Mouse (Mus musculus): Measurements from ENCODE around the gene Sobp. TPM values are rescaled to one million over a fixed set of nuclear protein-coding genes. Genes with fewer than 3 reads are reported as not detected.

The Sobp gene
- 12.3 and 12.4 TPM in 2 replicates for polyA plus RNA-seq (2015; fragmentation: Nextera tagmentation; extraction: Ambion mirVana)

GRCm38 (mm10) chr10:43174326-43175155 is at the start of gene Sobp, which contains the start of gene 9030612E09Rik:
Gene Sobp (minus strand): TSS chr10:43174530.
Gene 9030612E09Rik (plus strand): TSS chr10:43174704.

GRCm38 (mm10) chr10:43220910-43221625 is 46.7 kb upstream of the Sobp start, which contains the start of gene Pdss2:
Gene Pdss2 (plus strand): TSS chr10:43221486.

Other genes with a start within 250 kb of the Sobp start
- 1.2 and 2.1 TPM in 2 replicates for gene 9030612E09Rik, start 174 bp upstream of the Sobp start, polyA plus RNA-seq (2015; fragmentation: Nextera tagmentation; extraction: Ambion mirVana)
- gene Pdss2, start 47.0 kb upstream of the Sobp start, polyA plus RNA-seq (2015; fragmentation: Nextera tagmentation; extraction: Ambion mirVana) = 16.5 and 18.1 TPM in 2 replicates

Measured in neural tube, postnatal 0 days (tissue).